Mouse (Mus musculus) MEL-GATA-1-ER (cell line): Measurements from ENCODE around the gene Fam169b.
A peak's percentile ranks its signal among the peaks of the same experiment; 100 is the strongest.

Experiments used
- DNase-seq: peaks from one replicate; pipeline ENCODE4 v3.0.0-alpha.2; 2012; ENCODE audit warnings: low read depth; ENCODE audit errors: extremely low read depth

The Fam169b gene

DNA sequence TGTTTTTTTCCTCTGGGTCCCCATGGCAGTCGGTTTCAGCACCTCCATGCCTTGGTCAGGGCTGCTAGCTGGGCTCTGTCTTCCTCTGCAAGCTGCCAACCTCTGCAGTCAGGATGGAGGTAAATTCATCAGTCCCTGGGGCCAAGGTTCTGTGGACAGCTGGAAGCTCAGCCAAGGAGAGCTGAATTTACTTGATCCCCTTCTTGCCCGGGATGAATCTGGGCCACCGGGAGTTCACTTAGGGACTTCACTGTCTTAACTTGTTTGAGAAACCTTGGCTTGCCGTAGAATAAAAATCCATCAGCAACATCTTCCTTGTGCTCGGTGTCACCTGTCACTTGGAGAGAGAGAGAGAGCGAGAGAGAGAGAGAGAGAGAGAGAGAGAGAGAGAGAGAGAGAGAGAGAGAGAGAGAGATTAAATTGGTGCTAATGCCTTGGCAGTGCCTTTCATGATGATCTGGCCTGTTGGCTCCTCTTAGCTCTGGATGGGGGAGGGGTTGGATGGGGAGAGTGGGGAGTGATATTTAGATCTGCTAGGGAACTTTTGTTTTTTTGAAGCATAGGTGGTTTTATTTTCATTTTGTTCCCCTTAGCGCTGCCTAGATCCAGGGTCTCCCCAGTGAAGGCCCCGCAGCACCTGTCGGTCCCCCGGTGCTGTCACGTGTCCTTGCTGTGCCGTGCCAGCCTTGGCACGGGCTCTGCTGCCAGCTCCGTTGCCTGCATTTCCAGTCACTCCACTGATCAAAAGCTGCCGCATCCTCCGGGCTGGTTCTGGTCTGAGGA, 44.6 kb downstream of the Fam169b start:
- DNase-seq = no peak

DNA sequence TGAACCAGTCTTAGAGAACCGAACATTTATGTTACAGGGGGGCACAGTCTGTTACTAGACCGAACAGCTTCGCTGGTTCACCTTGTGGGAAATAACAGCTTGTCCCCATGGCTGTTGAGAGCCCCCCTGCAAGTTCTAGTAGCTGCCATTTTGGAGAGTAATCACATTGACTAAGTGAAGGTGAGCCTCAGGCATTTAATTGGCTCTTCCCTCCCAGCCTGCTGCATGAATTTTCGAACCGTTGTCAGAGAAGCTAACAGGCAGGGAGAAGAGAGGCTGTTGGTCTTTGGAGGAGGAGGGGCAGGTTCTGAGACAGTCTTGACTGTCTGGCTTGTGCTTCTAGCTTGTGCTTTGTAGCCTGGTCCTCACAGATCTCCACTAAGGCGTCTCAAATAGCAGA, 45.3 kb downstream of the Fam169b start:
- no peak for DNase-seq

DNA sequence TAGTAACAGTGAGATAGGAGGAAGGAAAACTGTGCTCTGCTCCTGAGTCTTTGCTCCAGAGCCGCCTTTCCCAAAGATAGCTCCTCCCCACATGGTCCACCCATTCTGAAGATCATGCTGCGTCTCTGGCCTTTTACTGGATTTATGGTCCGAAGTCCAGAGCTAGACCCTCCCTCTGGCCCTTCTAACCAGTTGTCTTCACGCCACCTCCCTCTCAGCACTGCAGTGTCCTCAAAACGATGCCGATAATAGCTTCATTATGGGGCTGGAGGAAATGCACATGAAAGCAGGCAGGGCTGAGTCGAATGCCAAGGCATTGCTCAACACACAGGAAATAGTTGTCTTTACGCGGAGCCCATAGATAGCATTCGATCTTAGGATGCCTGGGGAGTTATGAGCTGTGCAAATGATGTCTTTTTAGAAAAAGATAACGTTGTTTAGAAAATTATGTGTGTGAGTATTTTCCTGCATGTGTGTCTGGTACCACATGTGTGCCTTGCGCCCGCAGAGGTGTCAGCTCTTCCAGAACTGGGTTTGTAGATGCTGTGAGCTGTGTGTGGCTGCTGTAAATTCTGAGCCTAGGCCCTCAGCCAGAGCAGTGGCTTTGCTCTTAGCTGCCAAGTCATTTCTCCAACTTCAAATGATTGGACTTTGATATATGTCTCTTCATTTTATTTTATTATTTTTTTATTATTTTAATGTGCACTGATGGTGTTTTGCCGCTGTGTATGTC, 46.6 kb downstream of the Fam169b start:
- DNase-seq = no peak

DNA sequence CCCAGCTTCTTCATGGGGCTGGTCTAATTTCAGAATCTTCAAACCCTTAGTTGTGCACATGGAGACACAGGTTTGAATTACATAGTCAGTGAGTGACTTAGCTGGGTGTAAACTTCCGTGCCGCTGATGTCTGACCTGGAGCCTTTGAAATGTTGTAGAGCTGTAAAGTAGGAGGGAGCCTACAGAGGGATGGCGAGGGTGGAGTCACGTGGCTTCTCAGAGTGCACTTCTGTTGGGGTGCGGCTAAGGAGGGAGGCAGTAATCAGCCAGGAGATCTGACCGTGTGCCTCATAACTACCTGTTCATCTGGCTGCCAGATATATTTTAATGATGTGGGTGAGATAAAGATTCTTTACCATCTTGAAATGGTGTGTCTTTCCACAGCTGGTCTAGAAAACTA, 49.4 kb downstream of the Fam169b start:
- DNase-seq = no peak

DNA sequence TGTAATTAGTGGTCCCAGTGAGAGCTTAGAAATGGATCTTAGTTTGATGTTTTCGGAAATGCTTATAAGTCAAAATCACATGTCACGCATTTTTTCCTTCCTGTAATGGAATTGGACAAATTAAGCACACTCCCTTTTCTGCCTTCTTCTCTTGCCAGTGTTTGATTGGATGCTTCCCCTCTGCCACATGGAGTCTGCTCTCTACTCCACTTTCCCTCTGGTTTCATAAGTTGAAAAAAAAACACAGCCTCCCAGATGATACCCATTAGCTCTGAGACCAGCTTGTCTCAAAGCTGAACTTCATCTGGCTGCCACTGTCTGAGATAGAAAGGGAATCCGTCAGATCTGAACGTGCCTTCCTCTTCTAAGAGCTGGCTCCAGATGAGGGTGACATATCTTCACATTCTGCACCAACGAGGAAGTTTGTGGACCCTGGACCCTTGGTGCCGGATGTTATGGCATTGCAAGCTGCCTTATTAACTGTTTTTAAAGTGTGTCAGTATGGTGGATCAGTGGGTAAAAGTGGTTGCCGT, 52.6 kb downstream of the Fam169b start:
- DNase-seq = no peak

DNA sequence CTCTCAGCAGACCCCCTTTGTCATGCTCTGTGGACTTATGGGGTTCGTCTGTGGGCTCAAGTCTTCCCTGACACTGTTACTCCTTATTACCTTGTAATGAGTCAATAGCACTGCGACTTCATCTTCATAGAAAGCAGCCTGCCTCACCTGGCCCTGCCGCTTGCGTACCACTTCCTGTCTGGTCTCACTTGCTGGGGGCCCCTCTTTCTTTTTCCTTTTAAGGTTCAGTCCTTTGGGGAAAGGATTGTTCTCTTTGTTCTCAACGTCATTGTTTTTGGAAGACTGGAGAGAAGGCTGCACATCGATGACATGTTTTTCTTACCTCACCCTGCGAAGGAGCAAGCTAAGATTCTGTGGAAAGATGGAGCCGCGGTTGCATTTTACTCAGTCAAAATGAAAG, 55.4 kb downstream of the Fam169b start:
- no peak for DNase-seq

DNA sequence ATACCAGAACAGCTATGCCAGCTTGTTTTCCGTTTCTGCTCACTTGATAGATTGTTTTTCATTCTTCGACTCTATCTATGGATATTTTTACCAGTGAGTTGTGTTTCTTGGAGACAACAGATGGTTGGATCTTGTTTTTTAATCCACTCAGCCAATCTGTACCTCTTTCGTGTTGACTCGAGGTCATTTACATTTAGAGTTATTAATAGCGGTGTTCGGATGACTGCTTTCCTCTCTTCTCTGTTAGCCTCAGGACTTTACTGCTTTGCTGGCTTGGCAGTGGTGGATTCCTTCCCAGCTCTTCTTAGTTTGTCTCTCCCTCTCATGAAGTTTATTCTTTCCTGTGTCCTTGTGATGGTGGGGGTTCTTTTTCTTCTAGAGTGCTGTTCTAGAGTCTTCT, 59.2 kb downstream of the Fam169b start:
- no peak for DNase-seq

DNA sequence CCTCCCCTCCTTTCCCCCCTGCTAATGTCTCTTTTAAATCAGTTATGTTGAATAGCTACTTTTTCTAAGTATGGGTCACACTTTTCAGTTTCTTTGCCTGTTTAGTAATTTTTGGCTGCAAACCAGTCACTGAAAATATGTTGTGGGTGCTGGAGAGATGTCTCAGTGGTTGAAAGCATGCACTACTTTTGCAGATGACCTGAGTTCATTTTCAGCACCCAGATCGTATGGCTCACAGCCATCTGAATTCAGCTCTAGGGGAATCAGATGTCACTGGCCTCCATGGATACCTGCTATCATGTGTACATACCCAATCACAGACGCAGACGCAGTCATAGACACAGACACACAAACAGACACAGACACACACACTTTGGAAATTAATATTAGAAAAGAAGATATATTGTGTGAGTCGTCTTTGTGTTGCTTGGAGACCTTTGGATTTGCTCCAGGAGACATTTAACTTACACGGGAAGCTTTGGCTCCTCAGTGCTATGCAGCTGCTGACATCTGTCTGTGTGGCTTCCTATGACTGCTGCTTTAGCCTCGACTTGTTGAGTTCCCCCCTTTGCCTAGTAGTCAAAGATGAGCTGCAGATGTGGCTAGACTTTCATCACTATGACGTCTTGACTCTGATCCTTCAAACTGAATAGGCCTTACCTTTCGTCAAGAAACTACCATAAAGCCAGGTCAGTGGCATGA, 63.6 kb downstream of the Fam169b start:
- no peak for DNase-seq

DNA sequence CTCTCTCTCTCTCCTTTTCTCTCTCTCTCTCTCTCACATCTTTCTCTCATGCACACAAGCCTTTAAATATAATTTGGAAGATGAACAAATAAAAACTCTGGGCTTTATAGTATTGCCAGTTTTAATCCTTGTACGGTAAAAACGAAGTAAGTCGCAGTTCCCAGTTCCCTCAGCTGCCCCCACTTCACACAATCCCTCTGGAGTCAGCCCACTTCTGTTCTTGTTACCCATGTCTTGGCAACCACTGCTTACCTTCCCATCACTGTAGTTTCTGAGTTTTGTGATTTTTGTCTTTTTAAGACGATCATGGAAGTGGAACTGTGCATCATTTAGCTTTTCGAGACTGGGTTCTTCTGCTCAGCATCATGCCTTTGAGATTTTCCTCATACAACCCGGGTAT, 65.0 kb downstream of the Fam169b start:
- DNase-seq = no peak

DNA sequence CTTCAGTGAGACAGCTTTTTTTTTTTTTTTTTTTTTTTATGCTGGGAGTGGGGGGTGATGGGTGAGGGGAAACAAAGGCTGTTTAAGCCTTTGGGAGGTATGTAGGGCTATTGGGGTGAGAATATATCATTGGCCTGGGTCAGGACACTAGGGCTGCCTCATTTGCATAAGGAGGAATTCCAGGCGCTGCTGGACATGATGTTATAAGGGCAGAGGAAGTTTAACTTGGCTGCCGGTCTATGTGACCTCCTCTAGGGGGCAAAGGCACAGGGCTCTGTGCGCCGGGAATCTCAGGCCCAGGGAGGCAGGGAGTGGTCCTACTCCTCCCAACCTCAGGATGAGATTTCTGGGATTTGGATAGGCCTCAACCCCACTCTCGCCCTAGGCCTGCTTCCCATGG, 70.9 kb downstream of the Fam169b start:
- no peak for DNase-seq

DNA sequence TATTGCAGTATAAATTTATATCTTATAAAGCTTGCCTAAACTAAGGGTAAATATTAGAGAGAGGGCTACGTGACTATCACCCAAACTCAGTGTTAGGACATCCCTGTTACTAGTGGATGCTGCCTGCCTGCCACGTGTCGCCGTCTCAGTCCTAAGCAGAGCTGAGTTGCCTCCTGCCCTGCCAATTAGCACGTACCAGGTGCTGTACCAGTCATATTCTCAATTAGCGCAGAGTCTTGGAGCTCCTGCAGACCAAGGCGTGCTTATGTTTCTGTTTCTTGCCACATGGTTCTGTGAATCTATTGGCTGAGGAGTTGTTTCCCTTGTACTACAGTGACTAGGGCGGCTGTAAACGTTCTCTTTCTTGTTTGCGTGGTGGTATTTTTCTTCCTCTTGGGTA, 72.3 kb downstream of the Fam169b start:
- no peak for DNase-seq

DNA sequence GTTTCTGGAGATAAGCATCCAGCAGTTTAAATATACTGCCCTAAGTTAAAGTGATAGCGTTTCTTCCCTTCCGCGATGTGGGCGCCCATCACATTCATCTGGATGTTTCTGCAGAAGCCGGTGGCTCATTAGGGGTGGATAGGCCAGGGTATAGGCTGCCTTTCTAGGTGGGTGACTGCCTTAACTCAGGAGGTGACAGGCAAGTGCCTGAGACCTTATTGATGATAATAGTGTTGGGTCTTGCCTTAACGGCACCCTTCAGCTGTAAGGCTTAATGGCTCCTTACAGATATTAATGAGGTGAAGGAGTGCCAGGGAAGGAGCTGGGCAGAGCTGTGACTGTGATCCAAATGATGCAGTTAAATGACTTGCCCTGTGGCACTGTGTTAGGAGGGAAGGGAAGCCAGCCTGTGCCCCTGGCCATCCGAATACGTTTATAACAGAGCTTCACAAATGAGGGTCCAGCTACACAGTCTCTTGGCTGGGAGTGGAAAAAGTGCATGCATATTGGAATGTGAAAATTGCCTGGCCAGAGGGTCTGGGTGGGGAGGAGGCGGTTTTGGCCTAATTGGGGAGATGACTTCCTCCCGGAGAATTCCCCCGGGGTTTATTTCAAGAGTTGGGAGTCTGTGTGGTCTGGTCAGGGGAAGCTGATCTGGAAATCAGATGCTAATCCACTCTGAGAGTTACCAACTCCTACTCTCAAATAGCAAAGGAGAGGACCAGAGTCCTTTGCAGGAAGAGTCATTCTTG, 81.9 kb downstream of the Fam169b start:
- no peak for DNase-seq

DNA sequence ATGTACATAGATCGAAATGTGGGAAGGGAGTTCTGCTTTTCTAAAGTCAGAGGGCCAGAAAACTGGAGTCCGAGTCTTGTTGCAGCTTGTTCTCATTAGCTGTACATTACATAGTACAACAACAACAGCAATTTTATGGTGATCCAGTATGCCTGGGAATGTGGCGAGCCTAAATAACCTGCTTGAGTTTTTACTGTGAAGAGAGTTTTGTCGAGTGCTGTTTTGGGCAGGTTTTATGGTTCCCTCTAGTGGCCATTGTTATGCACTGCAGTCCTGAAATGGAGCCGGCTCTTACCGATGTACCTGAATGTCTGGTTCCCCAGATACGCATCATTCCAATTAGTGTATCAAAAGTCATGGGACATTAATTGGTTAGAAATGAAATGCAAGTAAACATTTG, 83.8 kb downstream of the Fam169b start:
- peak; percentile 23 for DNase-seq

DNA sequence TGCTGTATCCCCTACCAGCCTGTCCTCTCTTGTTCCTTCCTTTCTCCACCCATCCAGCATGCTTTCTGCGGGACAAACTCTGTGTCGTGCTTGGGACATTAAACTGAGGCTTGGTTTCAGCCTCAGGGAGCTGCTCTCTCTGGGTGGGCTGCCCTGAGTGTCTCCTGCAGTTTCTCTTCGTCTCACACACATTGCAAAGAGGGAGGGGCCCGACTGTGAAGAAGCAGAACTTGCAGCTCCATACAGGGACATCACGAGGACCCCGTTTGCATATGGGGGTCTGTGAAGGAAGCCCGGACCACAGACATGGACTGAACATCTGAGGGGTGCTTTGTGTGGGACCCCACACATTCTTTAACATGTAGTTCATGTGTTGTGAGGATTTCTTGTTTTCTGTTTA, 89.0 kb downstream of the Fam169b start:
- DNase-seq = no peak

DNA sequence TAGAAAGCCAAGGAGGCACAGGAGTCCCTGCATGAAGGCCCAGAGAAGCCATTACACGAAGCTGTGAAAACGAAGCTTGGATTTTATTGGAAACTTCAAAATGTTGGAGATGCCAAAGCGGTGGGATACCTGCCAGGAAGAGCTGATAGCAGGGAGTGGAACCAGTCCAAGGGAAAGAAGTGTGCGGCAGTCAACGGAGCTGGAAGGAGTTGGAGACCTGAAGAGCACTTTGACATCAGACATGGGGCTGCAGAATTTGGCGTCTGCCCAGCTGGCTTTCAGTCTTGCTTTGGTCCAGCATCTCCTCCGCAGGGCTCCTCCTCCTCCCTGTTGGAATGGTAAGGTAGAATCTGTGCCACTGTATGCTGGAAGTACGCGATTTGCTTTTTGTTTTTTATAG, 92.1 kb downstream of the Fam169b start:
- no peak for DNase-seq

DNA sequence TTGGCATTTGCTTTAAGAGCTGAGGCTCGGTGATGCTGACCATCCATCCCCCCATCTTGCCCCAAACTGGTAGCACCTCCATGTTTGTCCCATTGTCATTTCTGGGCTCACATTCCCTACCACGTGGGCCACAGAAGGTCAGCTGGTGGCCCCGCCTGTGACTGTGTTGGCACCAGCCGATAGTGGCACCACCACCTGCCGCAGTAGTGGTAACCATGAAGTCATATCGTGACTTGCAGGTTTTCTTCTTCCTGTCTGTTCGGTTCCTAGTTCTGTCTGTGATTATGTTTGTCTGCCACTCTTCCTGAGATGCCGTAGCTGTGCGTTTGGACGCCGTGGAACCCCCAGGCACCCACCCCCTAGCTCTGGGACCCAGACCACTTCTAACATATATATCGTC, 95.3 kb downstream of the Fam169b start:
- no peak for DNase-seq

DNA sequence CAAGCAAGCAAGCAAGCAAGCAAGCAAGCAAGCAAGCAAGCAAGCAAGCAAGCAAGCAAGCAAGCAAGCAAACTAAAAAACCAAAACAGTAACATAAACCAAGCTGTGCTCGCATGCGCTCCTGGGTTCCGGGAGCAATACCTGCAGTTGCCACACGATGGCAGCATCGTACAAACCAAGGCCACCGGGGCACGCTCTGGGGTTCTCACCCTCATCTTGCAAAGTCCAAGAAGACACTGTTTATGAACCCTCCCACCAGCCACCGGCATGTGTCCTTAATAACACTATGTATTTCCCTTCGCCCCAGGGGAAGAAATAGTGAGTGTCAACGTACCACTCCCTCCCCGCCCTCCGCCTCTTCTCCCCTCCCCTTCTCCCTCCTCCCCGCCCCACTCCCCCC, 96.1 kb downstream of the Fam169b start:
- peak; percentile 17 for DNase-seq

DNA sequence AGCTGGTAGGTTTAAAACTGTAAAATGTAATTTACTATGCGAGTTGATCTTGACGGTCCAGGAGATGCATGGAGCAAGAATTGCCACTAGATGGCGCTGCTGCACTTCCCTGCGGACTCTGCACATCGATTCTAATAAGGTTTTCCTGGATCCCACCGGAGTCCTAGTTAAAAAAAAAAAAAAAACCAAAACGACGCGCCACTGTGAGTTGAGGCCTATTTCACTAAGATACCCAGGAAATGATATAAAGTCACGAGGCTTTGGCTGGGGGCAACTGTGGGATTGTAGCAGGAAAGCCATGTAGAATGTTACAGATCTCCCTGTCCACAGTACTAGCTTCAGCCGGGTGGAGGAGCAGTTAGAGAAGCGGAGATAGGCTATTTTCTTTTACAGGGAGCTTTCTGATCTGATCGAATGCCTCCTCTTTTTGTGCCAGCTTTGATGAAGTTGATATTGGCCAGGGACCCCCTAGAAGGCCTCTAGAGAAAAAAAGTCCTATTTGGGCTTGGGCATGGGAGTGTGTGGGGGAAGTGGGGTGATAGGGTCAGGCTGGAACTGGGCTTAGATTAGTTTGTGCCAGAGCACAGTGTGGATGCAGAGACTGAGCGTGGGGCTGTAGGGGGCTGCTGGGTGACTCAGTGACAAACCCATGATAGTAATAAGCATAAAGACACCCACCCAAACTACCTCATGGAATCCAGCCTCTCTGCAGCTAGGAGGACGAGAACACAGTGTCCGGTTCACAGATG, 100.6 kb downstream of the Fam169b start:
- DNase-seq = peak; percentile 3

DNA sequence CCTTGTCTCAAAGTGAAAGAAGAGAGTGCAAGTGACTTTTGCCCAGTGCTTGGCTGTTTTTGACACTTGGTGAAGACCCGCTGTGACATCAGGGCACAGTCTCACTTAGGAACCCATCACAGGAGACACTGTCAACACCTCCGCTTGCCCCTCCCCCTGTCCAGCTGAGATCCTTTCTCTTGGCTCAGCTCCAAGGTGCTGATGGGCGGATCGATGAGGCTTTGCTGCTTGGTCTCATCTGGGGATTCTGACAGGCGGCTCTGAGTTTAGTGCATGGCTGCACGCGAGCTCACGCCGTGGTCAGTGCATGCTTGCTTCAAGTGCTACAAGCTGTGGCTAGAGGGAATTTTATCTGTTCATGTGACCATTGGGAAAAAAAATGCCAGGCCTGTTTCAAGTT, 108.5 kb downstream of the Fam169b start:
- no peak for DNase-seq

DNA sequence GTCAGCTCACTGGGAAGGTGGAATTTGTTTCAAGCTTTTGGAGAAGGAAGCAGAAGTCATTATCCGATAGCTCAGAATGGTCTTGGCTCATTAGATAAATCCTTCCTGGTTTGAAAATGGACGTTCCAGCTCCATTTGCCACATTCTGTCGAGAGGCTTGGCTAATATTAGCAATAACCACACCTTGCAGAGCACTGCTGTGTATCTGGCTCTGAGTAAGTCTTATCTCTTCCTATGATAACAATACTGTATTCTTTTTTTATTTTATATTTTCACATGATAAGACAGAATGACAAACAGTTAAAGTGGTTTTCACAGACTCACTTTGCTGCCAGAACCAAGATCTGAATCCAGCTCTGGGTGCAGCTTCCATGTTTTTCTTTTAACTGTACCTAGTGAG, 113.1 kb downstream of the Fam169b start:
- no peak for DNase-seq
